Mouse (Mus musculus) NIH3T3 (cell line): ENCODE measurements around the gene Lalba.
"Not testable (repeated sequence)": the region's sequence is repeated elsewhere in the genome, so short reads cannot be mapped to it uniquely, and the experiment has no call there.

Experiments used
- DNase-seq: peaks from one replicate; pipeline ENCODE4 v3.0.0-alpha.2; 2012; ENCODE audit warnings: low read depth

Lalba gene

GRCm38 (mm10) chr15:98492102-98492501, 9.6 kb upstream of the Lalba start, which contains the start of gene Olfr279:
Olfr279 (plus strand) TSS chr15:98492402.
- DNase-seq = no peak

DNA sequence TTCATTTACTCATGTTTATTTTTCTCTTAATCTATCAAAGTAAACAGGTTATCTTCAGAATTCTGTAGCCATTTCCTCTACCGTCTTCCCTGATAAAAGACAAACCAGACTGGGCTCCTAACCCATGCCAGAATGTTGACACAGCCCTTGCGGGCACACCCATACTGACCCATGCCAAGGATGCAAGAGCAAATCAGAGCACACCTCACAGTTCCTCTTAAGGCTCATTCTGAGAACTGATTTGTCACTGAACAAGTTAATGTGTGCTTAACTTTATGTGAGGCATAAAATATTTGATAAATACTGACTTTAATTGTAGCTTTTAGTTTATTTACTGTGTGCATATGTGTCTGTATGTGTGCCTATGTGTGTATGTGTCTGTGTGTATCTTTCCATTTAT, 8.8 kb upstream of the Lalba start:
- no peak for DNase-seq

GRCm38 (mm10) chr15:98486433-98487021, 4.0 kb upstream of the Lalba start:
- DNase-seq = no peak

- DNase-seq = no peak
Measured at GRCm38 (mm10) chr15:98483907-98484886, 1.7 kb upstream of the Lalba start.

DNA sequence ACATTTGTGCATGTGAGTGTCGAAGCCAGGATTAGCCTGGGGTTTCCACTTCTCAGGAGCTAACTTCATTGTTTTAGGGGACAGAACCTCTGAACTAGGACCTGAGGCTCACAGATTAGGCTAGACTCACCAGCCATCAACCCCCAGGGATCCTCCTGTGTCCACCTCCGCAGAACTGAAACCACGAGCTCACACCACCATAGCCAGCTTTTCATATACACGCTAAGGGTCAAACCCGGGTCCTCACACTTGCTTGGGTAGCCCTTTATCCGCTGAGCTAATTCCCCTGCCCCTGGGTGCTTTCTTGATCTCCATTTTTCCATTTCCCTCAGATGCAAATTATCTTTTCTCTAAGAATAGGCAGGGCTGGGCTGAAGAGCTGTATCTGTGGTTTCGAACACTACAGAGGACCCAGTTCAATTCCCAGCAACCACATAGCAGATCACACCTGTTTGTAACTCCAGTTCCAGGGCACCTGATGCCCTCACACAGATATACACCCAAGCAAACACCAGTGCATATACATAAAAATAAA, 2.9 kb downstream of the Lalba start:
- DNase-seq = no peak

DNA sequence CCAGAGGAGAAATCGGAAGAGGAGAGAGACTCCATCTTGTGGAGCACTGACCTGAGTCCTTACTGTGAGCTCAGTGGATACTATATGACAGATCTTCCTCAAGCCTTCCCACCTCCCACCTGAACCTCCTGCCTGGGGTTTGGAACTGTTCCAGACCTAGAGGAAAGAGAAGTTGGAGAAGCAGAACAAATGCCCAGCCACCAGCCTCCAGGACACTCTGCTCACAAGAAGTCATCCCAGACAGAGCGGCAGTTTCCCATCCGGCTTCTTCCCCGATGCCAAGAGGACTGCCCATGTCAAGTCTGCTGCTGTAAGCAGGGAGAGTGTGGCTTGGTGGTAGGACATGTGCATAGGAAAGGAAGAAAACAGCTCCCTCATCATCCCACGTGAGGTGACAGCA, 6.2 kb downstream of the Lalba start:
- DNase-seq = no peak

DNA sequence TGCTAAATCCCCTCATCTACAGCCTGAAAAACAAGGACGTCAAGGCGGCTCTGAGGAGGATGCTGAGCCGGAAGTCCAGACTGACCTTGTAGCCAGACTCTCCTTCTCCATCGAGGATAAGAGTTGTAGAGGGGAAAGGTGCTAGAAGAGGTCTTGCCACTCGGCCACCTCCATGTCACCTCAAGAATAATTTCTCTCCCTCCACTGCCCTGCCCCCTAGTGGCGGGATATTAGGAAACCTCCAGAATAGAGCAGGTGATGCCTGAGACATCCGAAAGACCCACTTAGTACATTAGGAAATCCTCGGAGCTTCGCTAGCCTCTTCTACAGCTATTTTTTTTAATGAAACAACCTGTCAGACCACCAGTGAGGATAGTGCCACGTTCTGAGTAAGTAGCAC, 7.1 kb downstream of the Lalba start:
- peak; percentile 31 for DNase-seq

- no peak for DNase-seq
Measured at GRCm38 (mm10) chr15:98474958-98475357, 7.6 kb downstream of the Lalba start.

- no peak for DNase-seq
Measured at GRCm38 (mm10) chr15:98471539-98471938, 11.0 kb downstream of the Lalba start.

- DNase-seq = no peak
Measured at GRCm38 (mm10) chr15:98469596-98469995, 12.9 kb downstream of the Lalba start, which contains the start of gene OR5BS1P. OR5BS1P (plus strand) TSS chr15:98469896.

DNA sequence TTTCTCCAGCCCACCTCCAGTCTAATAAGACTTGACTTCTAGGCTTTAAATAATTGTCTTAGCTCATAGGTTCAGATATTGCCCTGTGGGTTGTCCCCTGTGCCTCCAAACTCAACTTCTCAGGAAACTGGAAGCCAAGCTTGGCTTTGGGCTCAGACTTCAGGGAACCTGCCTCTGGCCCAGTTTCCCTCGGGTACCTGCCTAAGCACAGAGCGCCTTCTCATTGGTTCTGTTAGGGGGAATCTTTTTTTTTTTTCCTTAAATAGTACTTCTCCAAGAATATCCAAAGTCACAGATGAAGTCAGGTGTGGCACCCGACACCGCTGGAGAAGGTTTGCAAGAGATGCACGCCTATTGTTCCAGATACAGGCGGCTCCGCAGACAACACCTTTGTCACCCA, 30.2 kb downstream of the Lalba start, which contains the start of gene Olfr281:
Gene Olfr281, plus strand, starts transcription at position 301 of the 400 bp plus-strand sequence.
- DNase-seq = no peak

GRCm38 (mm10) chr15:98448521-98448920, 34.0 kb downstream of the Lalba start:
- DNase-seq = no peak

DNA sequence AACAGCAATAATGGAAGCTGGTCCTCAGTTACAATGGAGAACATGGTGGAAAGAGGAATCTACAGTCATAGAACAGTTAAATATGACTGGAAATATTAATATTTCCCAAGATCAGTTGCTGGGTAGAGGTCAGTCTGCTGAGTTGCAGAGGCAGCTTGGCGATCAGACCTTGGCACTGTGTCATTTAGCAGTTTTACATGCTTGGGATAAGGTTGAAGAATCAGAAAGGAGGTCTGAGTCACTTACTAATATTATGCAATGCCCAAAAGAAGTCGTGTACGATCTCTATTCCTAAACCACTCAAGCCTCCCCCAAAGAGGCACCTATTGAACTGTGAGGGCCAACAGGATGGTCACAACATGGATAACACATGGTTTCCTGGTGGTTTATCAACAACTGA, 38.0 kb downstream of the Lalba start:
- no peak for DNase-seq

DNA sequence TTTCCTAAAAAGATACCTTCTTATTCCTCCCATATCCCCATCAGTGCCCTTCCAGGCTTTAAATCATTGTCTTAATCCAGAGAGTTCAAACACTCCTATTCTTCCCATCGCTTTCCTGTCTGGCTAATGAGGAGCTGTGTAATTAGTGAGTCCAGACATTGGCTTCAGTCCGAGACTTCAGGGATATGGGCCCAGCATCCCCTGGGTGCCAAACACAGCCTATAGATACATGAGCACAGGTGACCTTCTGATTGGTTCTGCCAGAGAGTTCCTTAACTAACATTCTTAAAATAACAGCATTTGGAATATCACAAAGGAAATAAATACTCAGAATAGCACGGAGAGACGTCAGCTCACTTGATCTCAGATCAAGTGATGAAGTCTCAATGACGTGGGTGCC, 51.6 kb downstream of the Lalba start, which contains the start of gene Olfr282:
Gene Olfr282, plus strand, starts transcription at position 301 of the 400 bp plus-strand sequence.
- DNase-seq = not testable (repeated sequence)
